Mouse (Mus musculus) cerebellum, adult 2 months (tissue): ENCODE results near the gene Myof.

Experiments
- CTCF ChIP-seq: fragments of 200-500 bp; IDR thresholded peaks from 2 replicates; pipeline ENCODE4 v1.5.1; 2011; ENCODE audit warnings: low read depth, mild to moderate bottlenecking, control low read depth, low read length, moderate library complexity, borderline replicate concordance; ENCODE audit not compliant: insufficient read depth
- POLR2A ChIP-seq: fragments of 200-500 bp; IDR thresholded peaks from 2 replicates; pipeline ENCODE4 v1.6.1; 2011; ENCODE audit warnings: low read length, control low read depth, borderline replicate concordance; ENCODE audit not compliant: insufficient read depth

DNA sequence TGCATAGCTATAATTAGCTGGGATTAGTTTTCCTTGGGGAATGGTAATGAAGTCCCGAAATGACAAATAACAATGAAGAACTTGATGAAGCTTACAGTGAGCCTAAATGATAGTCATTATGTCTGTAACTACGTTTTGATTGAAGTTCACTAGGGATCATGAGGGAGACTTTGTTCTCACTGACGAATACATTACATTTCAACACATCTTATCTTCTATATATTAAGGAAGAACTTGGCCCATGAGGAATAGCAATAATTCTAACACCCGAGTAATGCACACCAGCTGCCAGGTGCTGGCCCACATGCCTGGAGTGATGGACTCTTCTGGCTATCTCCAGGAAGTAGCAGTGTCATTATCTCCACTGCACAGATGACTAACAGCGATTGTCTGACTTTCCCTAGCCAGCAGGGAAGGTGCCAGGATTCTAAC is 133.5 kb downstream of the Myof start:
- no peak for TF ChIP-seq CTCF
- no peak for TF ChIP-seq POLR2A
